Mouse (Mus musculus) neutrophil, adult 5-6 weeks (primary cell): Measurements from ENCODE around the gene Ctnnd2. TPM values are rescaled to one million over a fixed set of nuclear protein-coding genes. Genes with fewer than 3 reads are reported as not detected.
"Not testable (repeated sequence)": the region's sequence is repeated elsewhere in the genome, so short reads cannot be mapped to it uniquely, and the experiment has no call there.

Experiments
- ATAC-seq: fragments of 151-379, 151-347 bp; 2 replicates; pipeline ENCODE4 v1.8.0; 2017; ENCODE audit warnings: mild to moderate bottlenecking, moderate TSS enrichment; ENCODE audit not compliant: insufficient number of reproducible peaks, poor library complexity, low FRiP score, severe bottlenecking; ENCODE audit errors: extremely low read depth
- total RNA-seq: library from RNA; stranded (forward); fragments of 200-1000 nt; gene quantifications from 2 replicates; pipeline ENCODE4 v1.2.3, GENCODE M21; 2017

The Ctnnd2 gene
- 0.23 and 0.74 TPM in 2 replicates for total RNA-seq

GRCm38 (mm10) chr15:30172391-30173281 lies at the start of gene Ctnnd2:
Gene Ctnnd2 (plus strand): TSS chr15:30172593.
- ATAC-seq = no peak

GRCm38 (mm10) chr15:30130705-30131104 lies 41.7 kb upstream of the Ctnnd2 start:
- ATAC-seq = no peak

- not testable (repeated sequence) for ATAC-seq
Observed at GRCm38 (mm10) chr15:30139626-30140025, 32.8 kb upstream of the Ctnnd2 start.

- ATAC-seq = no peak
Observed at GRCm38 (mm10) chr15:30145413-30145812, 27.0 kb upstream of the Ctnnd2 start.

- no peak for ATAC-seq
Observed at GRCm38 (mm10) chr15:30152176-30152575, 20.2 kb upstream of the Ctnnd2 start.

GRCm38 (mm10) chr15:30157975-30158374 lies 14.4 kb upstream of the Ctnnd2 start:
- no peak for ATAC-seq

- no peak for ATAC-seq
Observed at GRCm38 (mm10) chr15:30170031-30170430, 2.4 kb upstream of the Ctnnd2 start.

GRCm38 (mm10) chr15:30171493-30172195 lies 749 bp upstream of the Ctnnd2 start:
- no peak for ATAC-seq

- no peak for ATAC-seq
Observed at GRCm38 (mm10) chr15:30173370-30173941, 1.1 kb downstream of the Ctnnd2 start.

GRCm38 (mm10) chr15:30174321-30174720 lies 1.9 kb downstream of the Ctnnd2 start:
- no peak for ATAC-seq

- no peak for ATAC-seq
Observed at GRCm38 (mm10) chr15:30184020-30184419, 11.6 kb downstream of the Ctnnd2 start.

- no peak for ATAC-seq
Observed at GRCm38 (mm10) chr15:30190872-30191271, 18.5 kb downstream of the Ctnnd2 start.

- ATAC-seq = no peak
Observed at GRCm38 (mm10) chr15:30191931-30192668, 19.7 kb downstream of the Ctnnd2 start.

GRCm38 (mm10) chr15:30198429-30198828 lies 26.0 kb downstream of the Ctnnd2 start:
- ATAC-seq = no peak

- no peak for ATAC-seq
Observed at GRCm38 (mm10) chr15:30199785-30200184, 27.4 kb downstream of the Ctnnd2 start.

GRCm38 (mm10) chr15:30201211-30201610 lies 28.8 kb downstream of the Ctnnd2 start:
- ATAC-seq = no peak

GRCm38 (mm10) chr15:30201617-30202016 lies 29.2 kb downstream of the Ctnnd2 start:
- no peak for ATAC-seq

GRCm38 (mm10) chr15:30212746-30213145 lies 40.4 kb downstream of the Ctnnd2 start:
- no peak for ATAC-seq

GRCm38 (mm10) chr15:30215871-30216270 lies 43.5 kb downstream of the Ctnnd2 start:
- ATAC-seq = no peak
